Mouse (Mus musculus) retina, adult 2 months (tissue): ENCODE data around the gene Lrg1.
A peak's percentile ranks its signal among the peaks of the same experiment; 100 is the strongest.

ENCODE experiments used
- DNase-seq: peaks from one replicate; pipeline ENCODE4 v3.0.0-alpha.2; 2012; ENCODE audit warnings: low read depth, low spot score

Gene Lrg1

GRCm38 (mm10) chr17:56077523-56077922 lies 44.3 kb downstream of the Lrg1 start:
- no peak for DNase-seq

- DNase-seq: peak; percentile 88
Measured at GRCm38 (mm10) chr17:56074827-56075208, 47.0 kb downstream of the Lrg1 start, which contains the start of gene Ubxn6. TSS of gene Ubxn6 (minus strand) at chr17:56075028.

- peak; percentile 48 for DNase-seq
Measured at GRCm38 (mm10) chr17:56074097-56074826, 47.5 kb downstream of the Lrg1 start.

DNA sequence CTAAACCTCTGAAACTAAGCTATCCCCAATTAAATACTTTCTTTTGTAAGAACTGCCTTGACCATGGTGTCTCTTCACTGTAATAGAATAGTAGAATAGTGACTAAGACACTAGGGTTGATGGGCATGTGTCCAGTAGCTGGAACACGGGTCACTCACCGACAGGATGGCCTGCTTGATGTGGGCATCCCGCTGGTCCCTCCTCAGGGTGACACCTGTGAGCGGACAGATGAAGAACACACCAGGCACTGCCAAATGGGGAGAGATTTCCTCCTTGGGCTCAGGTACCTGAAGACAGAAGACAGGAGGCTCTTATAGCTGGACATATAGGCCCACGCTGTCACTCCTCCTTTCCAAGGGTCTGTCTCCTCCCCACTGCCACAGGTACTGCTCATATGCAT lies 49.6 kb downstream of the Lrg1 start:
- no peak for DNase-seq

DNA sequence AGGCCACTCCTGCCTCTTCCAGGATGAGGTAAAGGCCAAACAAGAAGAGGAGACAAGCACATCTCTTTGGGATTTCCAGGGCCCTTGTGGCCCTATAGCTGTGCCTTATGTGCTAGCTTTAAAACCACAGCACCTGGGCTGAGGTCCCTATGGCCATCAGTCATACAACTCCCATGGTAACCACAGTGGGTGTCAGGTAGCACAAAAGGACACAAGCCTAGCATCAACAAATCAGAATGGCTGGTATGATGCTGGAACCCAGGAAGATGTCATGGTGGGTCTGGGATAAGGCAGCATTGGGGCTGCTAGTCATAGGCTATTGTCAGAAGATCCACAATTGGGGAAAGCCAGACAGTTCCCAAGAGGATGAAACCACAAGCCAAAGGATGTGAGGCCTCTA lies 50.7 kb downstream of the Lrg1 start:
- DNase-seq: no peak
